ENCODE assay signal across 18 mouse cellular contexts in genomic region chr6:23748823-23749222, GRCm38 (mm10).
DNase-seq lines count a peak whose midpoint lies in the region; ATAC-seq and TF ChIP-seq lines count a peak whose summit lies in the region.
"Had no signal": no experiment of that assay in that cellular context is flagged by ENCODE, and none has a peak within 500 bp of the region (broad histone marks: within the 10 kb centered on the region; RNA-seq: fewer than 3 reads in every experiment).

No protein-coding gene starts in this region.

- peak; percentile 79; the same call in 1 of the 2 replicates for ATAC-seq in forebrain, embryonic 12.5 days (ENCODE audit: low FRiP score)
- no peak for ATAC-seq in forebrain, postnatal 0 days
- peak; percentile 76; the same call in 1 of the 2 replicates for ATAC-seq in forebrain, embryonic 13.5 days
- no peak for ATAC-seq in inflammation-experienced regulatory T-cells, adult 6 months
- ATAC-seq: activated CD4-positive, CD25-positive, alpha-beta regulatory T cell, adult 4 months; Patski had no signal

- TF ChIP-seq CTCF in forebrain, postnatal 0 days (IDR thresholded peaks at IDR 0.05; ENCODE audit: low read depth): no peak
- no peak for TF ChIP-seq CTCF in layer of hippocampus, adult 2 months (conservative IDR thresholded peaks at IDR 0.05)

- H3K9ac ChIP-seq in forebrain, embryonic 12.5 days: no peak overlapping the region
- H3K9ac ChIP-seq in forebrain, postnatal 0 days: no peak overlapping the region
- no peak overlapping the region for H3K9ac ChIP-seq in forebrain, embryonic 13.5 days
- H3K9ac ChIP-seq: heart, embryonic 12.5 days had no signal

- no peak for DNase-seq in forebrain, postnatal 0 days
- DNase-seq in layer of hippocampus, adult 2 months (ENCODE audit: low spot score in 2 of 2): no peak
- no peak for DNase-seq in layer of hippocampus, adult 9-10 months (ENCODE audit: low spot score)
- no peak for DNase-seq in gastrocnemius, postnatal 4 days (ENCODE audit: low spot score in 2 of 2)
- DNase-seq: adrenal gland, postnatal 14 days; cerebellum, adult 2 months; cerebellum, postnatal 10 days; gastrocnemius, postnatal 14 days; kidney, adult 11 months; kidney, adult 9 months had no signal

- WGBS in forebrain, embryonic 12.5 days: 34% methylated on average over 5 of the region's 5 CpGs
- 22% methylated on average over 5 of the region's 5 CpGs for WGBS in forebrain, postnatal 0 days
- WGBS in forebrain, embryonic 13.5 days: 31% methylated on average over 5 of the region's 5 CpGs

- H3K4me3 ChIP-seq in forebrain, embryonic 12.5 days (replicated peaks): no peak overlapping the region
- H3K4me3 ChIP-seq in forebrain, postnatal 0 days (ENCODE audit: low read depth, low read length): no peak overlapping the region
- H3K4me3 ChIP-seq in layer of hippocampus, adult 2 months: no peak overlapping the region
- no peak overlapping the region for H3K4me3 ChIP-seq in forebrain, embryonic 13.5 days
- H3K4me3 ChIP-seq: heart, embryonic 12.5 days; hindbrain, embryonic 10.5 days had no signal

- H3K9me3 ChIP-seq in forebrain, embryonic 12.5 days: no peaks in the 10 kb centered on the region
- no peaks in the 10 kb centered on the region for H3K9me3 ChIP-seq in forebrain, postnatal 0 days (ENCODE audit: low read length)
- H3K9me3 ChIP-seq in forebrain, embryonic 13.5 days (replicated peaks): no peaks in the 10 kb centered on the region
- H3K9me3 ChIP-seq: heart, embryonic 12.5 days; hindbrain, embryonic 10.5 days had no signal

- no peaks in the 10 kb centered on the region; the same call in 1 of the 2 replicates for H3K4me1 ChIP-seq in forebrain, embryonic 12.5 days
- H3K4me1 ChIP-seq in forebrain, postnatal 0 days (ENCODE audit: insufficient read depth): no peaks in the 10 kb centered on the region
- H3K4me1 ChIP-seq in forebrain, embryonic 13.5 days: peaks cover 12% of the 10 kb centered on the region
- H3K4me1 ChIP-seq: heart, embryonic 12.5 days; hindbrain, embryonic 10.5 days had no signal

- no peak overlapping the region for H3K4me2 ChIP-seq in forebrain, embryonic 12.5 days
- no peak overlapping the region for H3K4me2 ChIP-seq in forebrain, postnatal 0 days (ENCODE audit: low read depth)
- H3K4me2 ChIP-seq in forebrain, embryonic 13.5 days: no peak overlapping the region
- H3K4me2 ChIP-seq: heart, embryonic 12.5 days had no signal

- H3K36me3 ChIP-seq in forebrain, embryonic 12.5 days (replicated peaks): no peaks in the 10 kb centered on the region
- H3K36me3 ChIP-seq in forebrain, postnatal 0 days (ENCODE audit: insufficient read depth): no peaks in the 10 kb centered on the region
- no peaks in the 10 kb centered on the region for H3K36me3 ChIP-seq in forebrain, embryonic 13.5 days (ENCODE audit: poor library complexity, severe bottlenecking)
- H3K36me3 ChIP-seq: heart, embryonic 12.5 days; hindbrain, embryonic 10.5 days had no signal

- no peak overlapping the region for H3K27ac ChIP-seq in forebrain, embryonic 12.5 days
- H3K27ac ChIP-seq in forebrain, postnatal 0 days (ENCODE audit: low read depth, low read length): no peak overlapping the region
- 0 out of 2 replicates have a peak overlapping the region, but pooled peaks have one; percentile 20 for H3K27ac ChIP-seq in layer of hippocampus, adult 2 months
- no peak overlapping the region for H3K27ac ChIP-seq in forebrain, embryonic 13.5 days
- H3K27ac ChIP-seq: hindbrain, embryonic 10.5 days had no signal

- H3K27me3 ChIP-seq in forebrain, embryonic 12.5 days: no peaks in the 10 kb centered on the region
- no peaks in the 10 kb centered on the region for H3K27me3 ChIP-seq in forebrain, postnatal 0 days (ENCODE audit: insufficient read depth, low read length)
- no peaks in the 10 kb centered on the region for H3K27me3 ChIP-seq in forebrain, embryonic 13.5 days
- H3K27me3 ChIP-seq: CH12.LX; heart, embryonic 12.5 days; Patski had no signal

Comparison
In these comparisons a context has a peak if more than half of its experiments do, and no peak if none do; other contexts are left out.
1. ATAC-seq: peak in forebrain, embryonic 12.5 days (single experiment) and forebrain, embryonic 13.5 days (single experiment); none in forebrain, postnatal 0 days (single experiment) and inflammation-experienced regulatory T-cells, adult 6 months (single experiment).